Mouse (Mus musculus) forebrain, embryonic 15.5 days (tissue): ENCODE measurements around the gene Cops7a. TPM values are rescaled to one million over a fixed set of nuclear protein-coding genes. Genes with fewer than 3 reads are reported as not detected.

Source experiments
- ATAC-seq: fragments of 200-750 bp; cut with Nextera tagmentation; replicated peaks from 2 replicates; pipeline ENCODE4 v1.8.0; 2017; ENCODE audit warnings: mild to moderate bottlenecking, moderate TSS enrichment, moderate library complexity
- H3K27ac ChIP-seq: fragments of 300-500 bp; sonication (generic); replicated peaks from 2 replicates; pipeline ENCODE4 v1.5.1; 2015; ENCODE audit warnings: mild to moderate bottlenecking, inconsistent platforms
- H3K27me3 ChIP-seq: fragments of 300-500 bp; sonication (generic); 2 replicates; pipeline ENCODE4 v1.6.1; 2015; ENCODE audit warnings: inconsistent platforms
- H3K36me3 ChIP-seq: fragments of 300-500 bp; sonication (generic); 2 replicates; pipeline ENCODE4 v1.6.1; 2015; ENCODE audit warnings: mild to moderate bottlenecking, inconsistent platforms
- H3K4me1 ChIP-seq: fragments of 300-500 bp; sonication (generic); 2 replicates; pipeline ENCODE4 v1.6.1; 2015; ENCODE audit warnings: inconsistent platforms
- H3K4me2 ChIP-seq: fragments of 300-500 bp; sonication (generic); replicated peaks from 2 replicates; pipeline ENCODE4 v1.6.1; 2015; ENCODE audit warnings: mild to moderate bottlenecking, inconsistent platforms
- H3K4me3 ChIP-seq: fragments of 300-500 bp; sonication (generic); 2 replicates; pipeline ENCODE4 v1.5.1; 2015; ENCODE audit warnings: mild to moderate bottlenecking, inconsistent platforms
- H3K9ac ChIP-seq: fragments of 300-500 bp; sonication (generic); replicated peaks from 2 replicates; pipeline ENCODE4 v1.6.1; 2015; ENCODE audit warnings: mild to moderate bottlenecking, inconsistent platforms
- H3K9me3 ChIP-seq: fragments of 300-500 bp; sonication (generic); 2 replicates; pipeline ENCODE4 v1.6.1; 2016; ENCODE audit warnings: inconsistent platforms
- WGBS: fragments of 180-500 bp; shearing (Covaris S2); methylation state at CpG from one replicate; pipeline ENCODE4 v1.1.7; 2015; ENCODE audit warnings: mixed read lengths; 5-methylcytosine and 5-hydroxymethylcytosine counted together
- polyA plus RNA-seq: library from polyadenylated mRNA; unstranded; fragments of >200 nt; fragmentation: Nextera tagmentation; extraction: Ambion mirVana; gene quantifications from 2 replicates; pipeline ENCODE4 v1.2.1, GENCODE M21; 2015

Cops7a gene
- polyA plus RNA-seq, 1 experiment from 2014 or later, result 90.2 TPM

DNA sequence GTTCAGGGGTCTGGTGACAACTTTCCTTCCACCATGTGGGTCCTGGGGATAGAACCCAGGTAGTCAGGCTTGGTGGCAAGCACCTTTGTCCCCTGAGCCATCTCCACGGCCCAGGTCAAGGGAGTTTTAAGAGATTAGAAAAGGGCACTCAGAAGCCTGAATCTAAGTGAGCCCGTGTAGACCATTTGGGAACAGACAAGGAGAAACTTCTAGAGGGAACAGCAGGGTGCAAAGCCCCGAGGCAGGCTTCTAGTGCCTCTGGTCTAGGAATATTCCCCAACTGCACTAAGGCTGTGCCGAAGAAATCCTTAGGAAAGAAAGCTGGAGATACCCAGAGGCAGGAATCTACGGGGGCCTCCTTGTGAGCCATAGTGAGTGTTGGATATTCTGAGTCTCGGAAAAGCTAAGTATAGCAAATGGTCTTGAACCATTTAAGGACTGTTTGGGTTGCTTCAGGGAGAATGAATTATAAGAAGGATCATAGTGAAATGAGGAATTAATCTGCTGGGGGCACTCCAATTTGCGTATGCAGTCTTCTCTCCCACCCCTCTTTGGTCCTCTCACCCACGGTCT, 30.6 kb upstream of the Cops7a start:
- WGBS, result 49% methylated on average over 8 of the region's 8 CpGs
- no peak for ATAC-seq
- H3K4me3 ChIP-seq, result peak overlapping the region; percentile 56
- peak overlapping the region; percentile 75 for H3K9ac ChIP-seq
- peak overlapping the region; percentile 77 for H3K4me2 ChIP-seq
- peaks cover 30% of the 10 kb centered on the region for H3K4me1 ChIP-seq
- H3K27me3 ChIP-seq, result peaks cover 25% of the 10 kb centered on the region
- no peaks in the 10 kb centered on the region for H3K9me3 ChIP-seq
- no peaks in the 10 kb centered on the region for H3K36me3 ChIP-seq
- H3K27ac ChIP-seq, result peak overlapping the region; percentile 72; the same call in 1 of the 2 replicates

DNA sequence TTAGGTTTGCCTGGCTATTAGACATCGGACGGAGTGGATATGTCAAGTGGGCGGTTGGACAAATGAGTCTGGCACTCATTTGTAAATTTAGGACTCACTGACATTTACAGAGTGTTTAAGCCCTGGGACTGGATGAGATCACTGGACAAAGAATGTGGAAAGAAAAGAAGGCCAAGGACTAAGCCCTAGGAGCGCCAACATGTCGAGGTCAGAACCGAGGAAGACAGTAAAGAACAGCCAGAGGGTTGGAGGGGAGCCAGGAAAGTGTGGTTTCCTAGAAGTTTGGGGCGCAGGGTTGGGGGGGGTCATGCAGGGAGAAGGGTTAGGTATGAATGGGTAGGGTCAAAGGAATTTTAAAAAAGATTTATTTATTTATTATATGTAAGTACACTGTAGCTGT, 29.9 kb upstream of the Cops7a start:
- Histone ChIP-seq H3K4me1 (peaks cover 30% of the 10 kb centered on the region), H3K9ac (no peak overlapping the region), H3K27me3 (peaks cover 21% of the 10 kb centered on the region), H3K4me2 (no peak overlapping the region), H3K4me3 (no peak overlapping the region), H3K36me3 (no peaks in the 10 kb centered on the region), H3K9me3 (no peaks in the 10 kb centered on the region), H3K27ac (no peak overlapping the region)
- no peak for ATAC-seq
- 74% methylated on average over 7 of the region's 7 CpGs for WGBS

DNA sequence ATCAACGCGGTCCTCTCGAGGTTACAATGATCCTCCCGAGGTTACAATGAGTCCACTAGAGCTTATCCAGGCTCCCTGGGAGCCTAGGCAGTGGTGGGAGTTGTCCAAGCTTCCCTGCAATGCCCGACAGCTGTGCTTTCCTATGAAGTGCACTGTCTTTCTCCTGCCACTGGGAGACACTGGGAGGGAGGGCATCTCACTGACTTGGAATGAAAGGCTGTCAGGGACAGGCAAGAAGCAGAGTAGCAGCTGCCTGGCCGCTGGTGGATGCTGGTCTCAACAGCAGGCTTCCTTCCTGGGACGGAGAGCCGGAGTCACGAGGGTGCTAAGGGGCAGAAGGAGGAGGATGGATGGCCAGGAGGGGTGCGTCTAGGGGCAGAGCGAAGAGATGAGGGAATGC, 28.5 kb upstream of the Cops7a start:
- Histone ChIP-seq H3K27ac (no peak overlapping the region), H3K9me3 (no peaks in the 10 kb centered on the region), H3K36me3 (no peaks in the 10 kb centered on the region), H3K27me3 (peaks cover 11% of the 10 kb centered on the region), H3K4me1 (peaks cover 28% of the 10 kb centered on the region), H3K4me3 (no peak overlapping the region; the same call in 1 of the 2 replicates), H3K4me2 (0 out of 2 replicates have a peak overlapping the region, but pooled peaks have one; percentile 5), H3K9ac (no peak overlapping the region)
- WGBS, result 10% methylated on average over 11 of the region's 11 CpGs
- no peak for ATAC-seq

DNA sequence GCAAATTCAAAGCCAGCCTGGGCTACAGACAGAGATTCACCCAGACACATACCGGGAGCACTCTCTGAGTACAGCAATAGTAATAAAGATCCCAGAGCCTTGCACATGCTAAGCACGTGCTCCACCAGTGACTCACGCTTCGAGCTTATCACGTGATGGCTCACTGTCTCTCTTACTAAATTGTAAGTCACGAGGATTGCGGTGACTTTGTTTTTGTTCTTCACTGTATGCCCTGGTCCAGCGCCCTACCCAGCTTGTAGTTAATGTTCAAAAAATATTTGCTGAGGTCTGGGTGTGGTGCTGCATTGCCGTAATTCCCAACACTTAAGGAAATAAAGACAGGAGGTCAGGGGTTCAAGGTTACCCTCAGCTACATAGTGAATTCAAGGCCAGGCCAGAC, 28.0 kb upstream of the Cops7a start:
- ATAC-seq, result no peak
- Histone ChIP-seq H3K4me3 (no peak overlapping the region), H3K9me3 (no peaks in the 10 kb centered on the region), H3K4me2 (no peak overlapping the region), H3K36me3 (no peaks in the 10 kb centered on the region), H3K27me3 (peaks cover 6% of the 10 kb centered on the region; the same call in 1 of the 2 replicates), H3K4me1 (peaks cover 23% of the 10 kb centered on the region), H3K9ac (no peak overlapping the region), H3K27ac (peak overlapping the region; percentile 55)
- 84% methylated on average over 9 of the region's 9 CpGs for WGBS

DNA sequence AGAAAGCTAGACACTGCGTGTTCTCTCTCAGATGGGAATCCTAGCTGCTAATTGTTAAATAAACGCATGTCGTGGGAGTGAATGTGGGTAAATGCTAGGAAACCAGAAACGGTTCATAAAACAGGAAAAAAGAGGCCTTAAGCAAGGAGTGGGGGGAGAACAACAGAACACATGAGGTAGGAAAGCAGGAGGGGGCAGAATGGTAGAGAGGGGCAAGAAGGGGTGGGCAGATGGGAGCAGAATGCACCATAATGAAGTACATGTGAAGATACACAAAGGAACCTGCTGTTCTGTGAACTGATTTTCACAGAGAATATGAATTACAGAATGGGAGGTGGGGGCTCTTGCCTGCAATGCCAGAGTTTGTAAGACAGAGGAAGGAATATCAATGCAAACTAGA, 26.9 kb upstream of the Cops7a start:
- no peak overlapping the region for H3K4me2 ChIP-seq
- 60% methylated on average over 4 of the region's 4 CpGs for WGBS
- H3K9me3 ChIP-seq, result no peaks in the 10 kb centered on the region
- no peak overlapping the region for H3K4me3 ChIP-seq
- no peaks in the 10 kb centered on the region for H3K36me3 ChIP-seq
- peaks cover 6% of the 10 kb centered on the region; the same call in 1 of the 2 replicates for H3K27me3 ChIP-seq
- peak overlapping the region; percentile 55 for H3K27ac ChIP-seq
- H3K4me1 ChIP-seq, result peaks cover 12% of the 10 kb centered on the region
- ATAC-seq, result peak; percentile 41; the same call in 1 of the 2 replicates
- no peak overlapping the region for H3K9ac ChIP-seq

DNA sequence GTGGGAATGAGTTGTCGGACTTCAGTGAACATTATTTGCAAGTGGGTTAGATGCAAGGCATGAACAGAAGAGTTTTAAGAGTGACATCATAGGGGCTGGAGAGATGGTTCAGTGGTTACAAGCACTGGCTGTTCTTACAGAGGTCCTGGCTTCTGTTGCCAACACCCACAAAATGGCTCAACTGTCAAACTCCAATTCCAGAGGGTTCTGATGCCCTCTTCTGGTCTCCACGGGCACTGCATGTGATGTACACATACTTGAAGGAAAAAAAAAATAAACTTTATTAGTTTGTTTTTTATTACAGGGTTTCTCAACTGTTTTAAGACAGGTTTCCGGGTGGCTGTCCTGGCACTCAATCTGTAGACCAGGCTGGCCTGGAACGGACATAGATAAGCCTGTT, 2.4 kb upstream of the Cops7a start:
- H3K9ac ChIP-seq, result no peak overlapping the region

DNA sequence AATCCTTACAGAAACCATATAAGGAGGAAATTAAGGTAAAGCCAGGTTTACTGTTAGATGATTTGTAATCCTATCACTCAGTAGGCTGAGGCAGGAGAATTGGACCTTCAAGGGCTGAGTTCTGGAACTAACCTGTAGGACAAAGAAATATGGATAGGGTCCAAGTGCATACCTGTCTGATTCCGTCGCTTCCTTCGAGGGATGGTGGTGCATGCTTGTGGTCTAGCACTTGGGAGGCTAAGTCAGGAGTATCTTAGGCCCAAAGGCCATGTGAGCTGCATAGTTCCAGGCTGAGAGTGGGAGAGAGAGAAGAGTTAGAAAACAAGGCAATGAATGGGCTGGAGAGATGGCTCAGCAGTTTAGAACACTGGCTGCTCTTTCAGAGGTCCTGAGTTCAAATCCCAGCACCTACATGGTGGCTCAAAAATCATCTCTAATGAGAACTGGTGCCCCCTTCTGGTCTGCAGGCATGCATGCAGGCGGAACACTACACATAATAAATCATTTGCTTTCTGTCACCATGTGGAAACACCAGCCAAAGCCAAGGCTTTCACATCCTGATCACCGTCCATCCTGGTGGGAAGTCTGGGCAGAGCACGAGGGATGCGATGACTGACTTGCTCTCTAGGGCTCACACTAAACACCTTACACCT, 1.3 kb upstream of the Cops7a start:
- Histone ChIP-seq H3K27me3 (no peaks in the 10 kb centered on the region), H3K9ac (0 out of 2 replicates have a peak overlapping the region, but pooled peaks have one; percentile 95), H3K4me1 (peaks cover 16% of the 10 kb centered on the region), H3K4me3 (peak overlapping the region; percentile 77), H3K27ac (no peak overlapping the region), H3K9me3 (no peaks in the 10 kb centered on the region; the same call in 1 of the 2 replicates), H3K36me3 (0 out of 2 replicates have a peak, but pooled peaks cover 2% of the 10 kb centered on the region), H3K4me2 (peak overlapping the region; percentile 97)
- 96% methylated on average over 7 of the region's 7 CpGs for WGBS
- ATAC-seq, result no peak

More for the DNA sequence above, 2.4 kb upstream of the Cops7a start:
- Histone ChIP-seq H3K4me3 (no peak overlapping the region), H3K4me2 (no peak overlapping the region), H3K27ac (no peak overlapping the region), H3K27me3 (no peaks in the 10 kb centered on the region), H3K9me3 (no peaks in the 10 kb centered on the region; the same call in 1 of the 2 replicates), H3K4me1 (peaks cover 16% of the 10 kb centered on the region), H3K36me3 (no peaks in the 10 kb centered on the region)
- no peak for ATAC-seq
- WGBS, result 66% methylated on average over 4 of the region's 4 CpGs

DNA sequence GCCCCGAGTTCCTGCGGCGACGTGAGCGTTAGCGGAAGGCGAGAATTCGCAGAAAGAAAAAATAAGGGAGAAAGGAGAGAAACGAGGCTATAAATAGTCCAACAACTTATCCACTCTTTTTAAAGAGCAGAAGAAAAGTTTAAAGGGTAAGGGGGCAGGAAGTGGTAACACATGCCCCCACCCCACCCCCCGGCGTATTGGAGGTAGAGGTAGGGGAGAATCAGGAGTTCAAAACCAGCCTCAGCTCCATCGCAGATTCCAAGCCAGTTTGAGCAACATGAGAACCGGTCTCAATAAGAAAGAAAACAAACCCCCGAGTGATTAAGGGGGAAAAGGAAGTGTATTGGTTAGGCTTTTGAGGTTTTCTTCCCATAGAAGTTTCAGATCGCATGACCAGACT, 409 bp upstream of the Cops7a start:
- H3K9ac ChIP-seq, result peak overlapping the region; percentile 95
- H3K36me3 ChIP-seq, result peaks cover 6% of the 10 kb centered on the region; the same call in 1 of the 2 replicates
- H3K27ac ChIP-seq, result peak overlapping the region; percentile 92
- H3K4me1 ChIP-seq, result peaks cover 16% of the 10 kb centered on the region
- H3K4me3 ChIP-seq, result peak overlapping the region; percentile 77
- no peaks in the 10 kb centered on the region for H3K27me3 ChIP-seq
- H3K4me2 ChIP-seq, result peak overlapping the region; percentile 97
- ATAC-seq, result no peak
- no peaks in the 10 kb centered on the region; the same call in 1 of the 2 replicates for H3K9me3 ChIP-seq
- 16% methylated on average over 15 of the region's 15 CpGs for WGBS

DNA sequence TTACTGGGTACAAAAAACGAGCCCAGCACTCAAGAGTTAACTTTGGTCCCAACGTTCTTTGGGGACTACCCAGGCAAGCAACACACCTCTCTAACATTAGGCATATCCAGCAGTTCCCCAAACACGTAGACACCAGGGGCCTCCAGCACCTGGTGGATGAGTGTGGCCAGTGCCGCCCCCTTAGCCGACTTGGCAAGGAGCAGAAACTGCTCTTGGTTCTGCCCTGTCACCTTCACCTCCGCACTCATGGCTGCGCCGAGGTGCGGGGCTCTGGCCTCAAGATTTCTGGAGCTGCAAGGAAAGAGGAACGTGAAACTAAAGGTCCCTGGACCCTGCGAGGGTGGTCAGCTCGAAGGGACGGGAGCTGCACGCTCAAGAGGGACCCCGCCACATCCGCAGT, 700 bp downstream of the Cops7a start:
- Histone ChIP-seq H3K27me3 (no peaks in the 10 kb centered on the region), H3K4me3 (peak overlapping the region; percentile 77), H3K9me3 (no peaks in the 10 kb centered on the region; the same call in 1 of the 2 replicates), H3K36me3 (peaks cover 17% of the 10 kb centered on the region), H3K9ac (peak overlapping the region; percentile 95), H3K4me1 (peaks cover 16% of the 10 kb centered on the region), H3K27ac (peak overlapping the region; percentile 92), H3K4me2 (peak overlapping the region; percentile 97)
- 41% methylated on average over 16 of the region's 16 CpGs for WGBS
- peak; percentile 26 for ATAC-seq

DNA sequence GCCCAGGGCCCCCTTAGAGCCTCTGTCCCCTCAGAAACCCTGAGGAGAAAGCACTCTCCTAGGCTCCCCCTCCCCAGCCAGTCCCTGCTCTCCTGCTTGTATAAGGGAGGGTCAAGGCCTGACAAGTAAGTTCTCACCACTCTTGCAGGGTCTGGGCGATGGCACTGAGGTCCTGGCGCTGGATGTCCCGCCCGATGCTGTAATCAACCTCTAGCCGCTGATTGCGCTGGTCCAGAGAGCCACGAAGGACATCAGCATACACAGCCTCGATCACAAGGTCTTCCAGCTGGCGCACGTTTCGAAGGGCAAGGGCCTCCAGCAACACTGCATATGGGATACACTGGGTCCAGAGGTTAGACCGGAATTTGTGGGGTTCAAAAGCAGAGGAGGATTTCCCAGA, 4.3 kb downstream of the Cops7a start:
- peaks cover 42% of the 10 kb centered on the region for H3K36me3 ChIP-seq
- no peak overlapping the region for H3K4me3 ChIP-seq
- no peak overlapping the region for H3K9ac ChIP-seq
- no peak overlapping the region for H3K27ac ChIP-seq
- no peaks in the 10 kb centered on the region for H3K9me3 ChIP-seq
- no peak overlapping the region for H3K4me2 ChIP-seq
- H3K27me3 ChIP-seq, result no peaks in the 10 kb centered on the region
- no peak for ATAC-seq
- WGBS, result 92% methylated on average over 12 of the region's 12 CpGs
- peaks cover 11% of the 10 kb centered on the region for H3K4me1 ChIP-seq

DNA sequence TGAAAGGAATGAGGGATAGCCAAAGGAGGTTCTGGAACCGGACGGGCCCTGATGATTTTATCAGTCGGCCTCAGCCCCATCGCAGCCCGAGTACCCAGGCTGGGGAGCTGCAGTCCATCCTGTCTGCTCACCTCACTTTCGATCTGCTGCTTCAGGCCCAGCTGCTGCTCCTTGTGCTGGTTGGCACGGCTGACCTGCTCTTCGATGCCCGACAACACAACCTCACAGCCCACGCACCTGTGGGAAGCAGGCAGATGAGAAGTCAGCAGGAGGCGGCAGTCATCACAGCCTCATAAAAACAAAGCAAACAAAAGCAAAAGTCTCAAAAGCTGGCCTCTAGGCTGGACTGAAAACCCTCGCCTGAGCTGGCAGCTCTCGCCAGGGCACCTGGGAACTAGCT, 5.4 kb downstream of the Cops7a start:
- Histone ChIP-seq H3K36me3 (peaks cover 46% of the 10 kb centered on the region), H3K9me3 (no peaks in the 10 kb centered on the region), H3K9ac (no peak overlapping the region), H3K27me3 (no peaks in the 10 kb centered on the region), H3K4me1 (peaks cover 9% of the 10 kb centered on the region), H3K27ac (no peak overlapping the region), H3K4me2 (no peak overlapping the region), H3K4me3 (no peak overlapping the region)
- no peak for ATAC-seq
- WGBS, result 91% methylated on average over 13 of the region's 13 CpGs

DNA sequence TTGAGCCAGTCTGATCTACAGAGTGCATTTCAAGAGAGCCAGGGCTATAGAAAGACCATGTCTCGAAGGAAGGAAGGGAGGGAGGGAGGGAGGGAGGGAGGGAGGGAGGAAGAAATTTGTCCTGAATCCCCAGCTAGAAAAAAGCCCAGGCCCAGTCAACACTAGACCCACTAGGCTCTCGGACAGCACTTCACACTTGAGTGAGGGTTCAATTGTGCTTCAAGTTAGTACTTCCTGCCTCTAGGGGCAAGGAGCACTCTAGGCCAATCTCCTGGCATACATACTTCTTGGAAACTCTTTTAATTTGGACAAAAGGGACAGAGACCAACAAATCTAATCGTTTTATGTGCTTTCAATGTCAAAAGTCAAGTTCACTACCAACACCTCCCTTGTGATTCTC, 7.2 kb downstream of the Cops7a start:
- ATAC-seq, result no peak
- H3K4me3 ChIP-seq, result no peak overlapping the region
- 83% methylated on average over 3 of the region's 3 CpGs for WGBS
- no peak overlapping the region for H3K9ac ChIP-seq
- no peaks in the 10 kb centered on the region for H3K4me1 ChIP-seq
- no peaks in the 10 kb centered on the region for H3K27me3 ChIP-seq
- peaks cover 46% of the 10 kb centered on the region for H3K36me3 ChIP-seq
- no peaks in the 10 kb centered on the region for H3K9me3 ChIP-seq
- H3K4me2 ChIP-seq, result no peak overlapping the region
- no peak overlapping the region for H3K27ac ChIP-seq
